Mouse (Mus musculus) embryo, embryonic 10 days (tissue): ENCODE measurements at regions not wholly inside any gene's neighbourhood (a gene's known extent, or its start where the extent isn't known, plus 50 kb on each side); places are given as distances from the start of the nearest gene placed in this dataset.
A peak's percentile ranks its signal among the peaks of the same experiment; 100 is the strongest.

Source experiments
- DNase-seq: peaks from one replicate; pipeline ENCODE4 v3.0.0-alpha.2; 2015; ENCODE audit warnings: low spot score

DNA sequence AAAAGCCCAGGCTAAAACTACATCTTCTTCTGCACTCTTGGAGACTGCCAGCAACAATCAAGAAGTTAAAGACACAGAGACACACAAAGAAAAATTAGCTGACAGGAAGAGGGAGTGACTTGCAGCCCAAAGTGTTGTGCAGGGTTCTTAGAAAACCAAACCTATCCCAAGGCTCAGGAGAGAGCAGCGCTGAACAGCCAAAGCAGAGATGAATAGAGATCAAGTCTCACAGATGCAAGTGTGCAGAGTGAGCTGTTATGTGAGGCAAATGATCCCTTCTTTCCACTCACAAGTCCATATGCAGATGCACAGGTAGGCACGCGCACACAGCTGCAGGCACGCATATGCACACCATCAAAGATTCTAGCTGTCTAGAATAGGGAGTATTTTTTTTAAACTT is 318.0 kb upstream of the Npvf start:
- no peak for DNase-seq

DNA sequence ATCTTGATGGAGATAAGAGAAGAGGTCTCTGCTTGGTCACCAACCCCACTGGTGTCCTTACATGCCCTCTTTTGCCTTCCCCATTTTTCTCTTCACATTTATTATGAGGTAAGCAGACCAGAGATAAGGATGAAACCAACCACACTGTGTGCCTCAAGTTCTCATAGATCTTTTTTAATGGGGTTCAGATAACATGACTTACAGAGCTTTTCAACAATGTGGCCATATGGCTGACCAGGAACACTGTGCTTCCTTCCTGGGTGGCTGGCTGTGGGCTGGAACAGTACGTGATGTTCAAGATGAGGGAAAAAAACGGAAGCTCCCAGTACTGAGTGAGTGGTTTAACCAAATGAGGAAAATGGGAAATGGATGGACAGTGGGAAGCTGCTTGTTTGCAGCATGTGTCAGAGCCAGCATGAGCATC is 319.0 kb upstream of the Npvf start:
- DNase-seq = no peak

DNA sequence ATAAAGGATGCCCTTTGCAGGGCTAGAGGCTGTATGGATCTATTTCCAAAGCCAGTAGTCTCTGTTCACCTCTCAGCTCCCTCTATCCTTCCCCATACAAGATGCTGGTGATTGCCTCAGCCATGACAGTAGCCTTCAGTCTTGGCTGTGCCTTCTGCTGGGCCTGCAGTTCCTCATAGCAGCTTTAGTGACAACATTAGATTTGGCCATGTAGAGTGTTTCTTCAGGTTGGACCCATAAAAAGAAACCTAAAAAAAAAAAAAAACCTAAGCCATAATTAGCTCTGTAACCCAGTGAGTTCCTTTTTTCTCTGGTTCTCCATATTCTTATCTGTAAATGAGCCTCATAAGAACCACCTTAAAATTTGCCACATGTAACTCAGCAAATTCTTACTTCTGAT is 319.6 kb upstream of the Npvf start:
- no peak for DNase-seq

DNA sequence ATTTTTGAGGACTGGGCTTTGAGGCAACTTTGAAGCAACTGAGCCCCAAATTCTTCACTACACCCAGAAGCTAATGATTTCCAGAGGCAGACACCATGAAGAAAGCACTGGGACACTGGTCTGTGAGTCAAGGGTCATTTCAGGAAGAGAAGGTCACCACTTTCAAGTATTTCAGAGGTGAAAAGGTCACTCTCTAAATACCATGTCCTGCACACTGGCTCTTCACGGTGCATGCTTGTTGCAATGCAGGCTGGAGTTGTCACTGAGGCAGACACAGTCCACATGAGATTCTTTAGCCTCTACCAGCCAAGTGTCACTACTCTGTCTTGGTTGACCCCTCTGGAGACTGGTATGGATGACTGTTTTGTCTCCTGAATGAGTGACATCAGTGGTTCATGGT is 320.7 kb upstream of the Npvf start:
- peak; percentile 73 for DNase-seq

DNA sequence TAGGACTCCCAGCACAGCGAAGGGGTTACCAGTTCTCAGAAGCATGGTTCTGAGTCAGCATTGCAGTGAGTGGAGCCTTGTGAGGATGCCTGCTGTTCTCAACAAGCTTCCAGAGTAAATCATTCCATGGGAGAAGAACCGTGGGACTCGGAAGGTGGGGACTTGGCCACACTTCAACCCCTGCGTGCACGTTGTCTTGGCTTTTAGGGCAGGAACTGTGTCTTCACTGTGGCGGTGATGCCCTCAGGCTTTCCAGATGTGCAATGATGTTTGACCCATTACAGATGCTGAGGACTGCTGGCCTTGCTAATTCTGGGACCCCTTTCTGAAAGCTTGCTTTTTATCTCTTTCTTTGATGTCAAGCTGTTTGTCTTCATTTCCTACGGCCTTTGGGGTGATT is 322.7 kb upstream of the Npvf start:
- DNase-seq = peak; percentile 66

DNA sequence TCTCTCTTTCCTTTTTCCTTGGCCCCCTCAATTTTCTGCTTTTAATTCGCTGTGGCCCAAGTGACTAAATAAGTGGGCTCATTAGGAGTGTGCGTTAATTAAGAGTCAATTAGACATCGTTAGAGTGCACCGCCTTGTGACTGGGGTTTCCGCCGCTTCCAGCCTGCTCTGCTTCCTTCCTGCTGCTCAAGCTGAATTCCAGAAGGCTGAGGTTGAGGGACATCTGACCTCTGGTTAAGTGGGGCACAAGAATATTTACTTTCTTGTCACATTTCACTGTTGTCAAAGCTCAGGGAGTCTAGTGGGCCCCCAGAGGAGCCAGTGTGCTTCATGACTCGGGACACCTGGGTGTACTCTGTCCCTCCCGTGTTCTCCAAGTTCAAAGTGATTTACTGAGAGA is 323.1 kb upstream of the Npvf start:
- DNase-seq = peak; percentile 76

DNA sequence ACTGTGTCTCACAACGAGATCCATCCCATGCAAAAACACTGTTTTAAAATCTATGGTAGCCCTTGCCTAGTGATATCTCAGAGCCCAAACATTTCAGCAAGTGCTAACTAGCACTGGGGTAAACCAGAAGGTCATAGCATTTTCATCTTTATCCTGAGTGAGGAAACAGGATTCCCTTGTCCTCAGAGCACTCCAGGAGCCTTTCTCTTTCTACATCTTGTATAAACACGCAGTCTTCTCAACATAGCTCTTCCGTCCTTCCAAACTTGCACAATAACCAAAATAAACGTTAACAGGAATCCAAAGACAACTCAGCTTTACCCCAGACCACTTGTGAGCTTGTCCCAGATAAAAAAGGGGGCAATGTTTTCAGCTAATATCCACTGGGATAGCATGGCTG is 323.8 kb upstream of the Npvf start:
- DNase-seq = no peak

DNA sequence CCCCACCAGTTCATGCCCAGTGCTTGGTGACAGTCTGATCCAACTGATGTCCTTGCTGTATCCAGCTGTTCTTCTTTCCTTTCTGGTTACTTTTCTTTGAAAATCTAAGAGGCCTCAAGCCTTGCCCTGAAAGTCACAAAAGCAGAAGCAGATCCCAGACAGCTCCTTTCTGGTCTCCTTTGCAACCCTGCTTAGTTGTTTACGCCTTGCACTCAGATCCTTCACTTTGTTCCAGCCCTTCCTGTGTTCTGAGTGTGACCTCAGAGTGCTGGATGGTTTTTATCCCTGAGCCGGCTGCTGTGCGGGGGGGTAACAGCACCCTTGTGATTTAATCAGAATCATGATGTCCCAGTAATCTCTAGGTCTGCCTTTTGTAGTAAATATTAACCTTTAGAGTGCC is 324.3 kb upstream of the Npvf start:
- DNase-seq = no peak

DNA sequence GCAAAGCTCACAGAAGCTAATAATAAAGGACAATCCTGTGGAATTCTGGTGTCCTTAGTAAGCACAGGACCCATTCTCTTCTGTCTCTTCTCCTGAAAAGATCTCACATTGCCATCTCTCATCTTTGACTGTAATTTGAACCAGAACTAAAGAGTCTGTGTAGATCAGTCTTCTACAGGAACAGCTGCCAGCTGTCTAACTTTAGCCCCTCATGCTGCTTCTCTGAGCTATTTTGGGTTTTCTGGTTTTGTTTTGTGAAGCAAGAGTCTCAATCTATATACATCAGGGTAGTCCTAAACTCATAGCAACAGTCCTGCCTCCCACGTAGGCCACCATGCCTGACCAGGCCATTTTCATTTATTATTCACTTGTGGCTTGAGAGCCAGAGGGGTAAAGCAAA is 325.5 kb upstream of the Npvf start:
- no peak for DNase-seq

DNA sequence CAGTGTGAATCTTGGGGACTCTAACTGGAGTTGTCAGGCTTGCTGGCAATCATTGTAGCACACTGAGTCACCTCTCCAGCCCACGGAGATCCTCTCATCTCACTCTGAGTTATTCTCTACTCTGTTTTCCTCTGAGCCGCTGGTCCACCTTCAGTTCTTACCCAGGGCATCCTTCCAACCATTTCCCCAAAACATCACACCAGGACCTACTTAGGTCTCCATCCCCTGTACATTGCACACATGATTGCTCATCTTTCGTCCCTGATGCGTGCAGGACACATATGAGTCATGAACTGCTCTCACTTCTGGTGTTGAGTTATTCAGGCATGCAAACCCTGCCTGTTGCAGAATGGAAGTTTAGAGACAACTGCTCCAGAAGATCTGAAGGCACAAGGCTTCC is 326.1 kb upstream of the Npvf start:
- DNase-seq = no peak

DNA sequence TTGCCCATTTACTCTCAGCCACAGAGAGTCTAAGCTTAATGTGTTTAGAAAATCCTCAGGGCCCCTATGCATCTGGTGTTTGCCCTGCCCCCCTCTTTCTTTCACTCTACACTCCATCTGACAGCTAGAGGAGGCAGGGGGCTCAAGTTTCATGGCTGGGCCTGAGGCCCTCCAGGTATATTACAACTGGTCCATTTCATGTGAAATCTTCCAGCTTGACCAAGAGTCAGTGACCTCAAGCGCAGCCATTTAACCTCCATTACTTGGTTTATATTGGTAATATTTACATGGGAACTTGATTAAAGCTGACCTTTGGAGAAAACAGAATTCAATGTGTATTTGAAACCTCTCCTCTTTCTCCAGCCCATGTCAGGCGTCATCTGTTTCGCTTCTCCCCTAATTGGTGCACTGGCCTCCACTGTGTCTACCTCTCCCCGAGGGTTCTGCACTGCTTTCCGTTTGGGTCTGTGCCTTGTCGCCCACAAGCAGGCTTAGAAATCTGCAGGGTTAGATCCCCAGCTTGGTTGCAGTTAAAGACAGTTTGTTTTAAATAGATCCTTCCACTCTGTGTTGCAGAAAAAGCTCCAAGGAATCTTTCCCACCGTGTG is 327.6 kb upstream of the Npvf start:
- peak; percentile 81 for DNase-seq

DNA sequence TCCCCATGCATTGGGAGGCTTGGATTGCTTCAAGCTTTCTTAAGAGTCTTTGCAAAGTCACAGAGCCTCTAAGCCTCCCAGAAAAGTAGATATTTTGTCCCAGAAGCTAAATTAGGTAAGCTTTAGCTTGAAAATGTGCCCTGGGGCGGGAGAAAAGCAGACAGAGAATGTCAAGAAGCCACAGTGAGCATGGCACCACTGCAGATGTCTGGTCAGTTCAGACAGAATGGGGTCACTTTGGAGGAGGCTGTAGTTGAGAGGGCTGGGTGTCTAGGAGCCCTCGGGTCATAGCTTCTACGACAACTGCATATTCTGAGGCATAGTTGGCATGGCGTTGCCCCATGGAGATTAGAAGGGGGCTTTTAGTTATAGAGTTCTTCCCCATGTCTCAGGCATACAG is 328.6 kb upstream of the Npvf start:
- DNase-seq = no peak

DNA sequence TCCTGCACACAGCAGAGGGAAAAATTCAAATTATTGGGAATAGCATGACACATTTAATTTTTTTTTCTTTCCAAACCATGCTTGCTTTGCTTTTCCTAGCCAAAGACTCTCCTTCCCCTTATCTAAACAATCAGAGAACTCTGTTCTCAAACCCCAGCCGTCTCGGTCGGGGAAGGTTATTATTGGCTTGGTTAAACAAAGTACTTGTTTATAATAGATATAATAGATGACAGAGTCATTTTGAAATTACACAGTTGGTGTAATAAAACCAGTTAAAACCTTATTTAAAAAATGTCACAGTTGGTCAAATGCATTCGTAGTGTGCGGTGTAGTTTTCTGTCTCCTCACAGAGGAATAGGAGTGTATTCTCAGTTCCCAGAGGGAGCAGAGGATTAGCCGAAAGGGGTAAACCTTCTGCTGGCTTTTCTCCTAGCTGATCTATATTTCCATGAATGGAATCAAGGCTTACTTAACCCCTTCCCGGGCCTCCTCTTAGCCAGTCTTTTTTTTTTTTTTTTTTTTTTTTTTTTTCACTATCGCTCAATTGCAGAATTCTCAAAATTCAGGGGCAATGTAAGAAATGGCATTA is 329.4 kb upstream of the Npvf start:
- DNase-seq = no peak

DNA sequence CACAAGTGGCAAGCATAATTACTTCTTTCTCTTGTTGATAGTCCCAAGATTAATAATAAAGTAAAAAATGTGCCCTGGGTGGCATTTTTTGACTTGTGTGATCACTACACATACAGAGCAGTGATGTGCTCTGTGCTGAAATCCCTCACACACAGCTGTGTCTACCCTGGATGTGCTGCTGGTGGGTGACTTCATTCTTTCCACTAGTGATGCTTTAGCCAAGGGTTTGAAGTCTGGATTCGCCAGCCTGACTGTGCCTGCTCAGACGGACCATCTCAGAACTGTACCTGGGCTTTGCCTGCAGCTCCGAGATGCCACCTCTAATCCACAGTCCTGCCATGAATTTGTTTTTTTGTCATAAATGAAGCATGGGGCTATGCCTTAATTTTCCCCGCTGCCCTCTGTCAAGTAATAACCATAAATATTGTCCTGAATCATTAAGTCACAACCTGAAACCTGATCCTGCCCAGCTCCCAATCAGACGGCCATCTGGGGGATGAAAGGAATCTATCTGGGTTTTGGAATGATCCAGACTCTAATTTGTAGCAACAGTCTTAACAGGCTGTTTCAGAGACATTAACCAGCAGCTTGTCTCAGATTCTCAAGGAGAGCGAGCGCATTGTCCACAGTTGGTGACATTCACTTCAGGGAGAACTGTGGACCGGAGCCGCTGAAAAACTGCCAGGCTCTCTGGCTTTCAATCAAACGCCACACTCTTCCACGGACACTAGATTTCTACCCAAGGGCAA is 330.1 kb upstream of the Npvf start:
- DNase-seq = peak; percentile 61

DNA sequence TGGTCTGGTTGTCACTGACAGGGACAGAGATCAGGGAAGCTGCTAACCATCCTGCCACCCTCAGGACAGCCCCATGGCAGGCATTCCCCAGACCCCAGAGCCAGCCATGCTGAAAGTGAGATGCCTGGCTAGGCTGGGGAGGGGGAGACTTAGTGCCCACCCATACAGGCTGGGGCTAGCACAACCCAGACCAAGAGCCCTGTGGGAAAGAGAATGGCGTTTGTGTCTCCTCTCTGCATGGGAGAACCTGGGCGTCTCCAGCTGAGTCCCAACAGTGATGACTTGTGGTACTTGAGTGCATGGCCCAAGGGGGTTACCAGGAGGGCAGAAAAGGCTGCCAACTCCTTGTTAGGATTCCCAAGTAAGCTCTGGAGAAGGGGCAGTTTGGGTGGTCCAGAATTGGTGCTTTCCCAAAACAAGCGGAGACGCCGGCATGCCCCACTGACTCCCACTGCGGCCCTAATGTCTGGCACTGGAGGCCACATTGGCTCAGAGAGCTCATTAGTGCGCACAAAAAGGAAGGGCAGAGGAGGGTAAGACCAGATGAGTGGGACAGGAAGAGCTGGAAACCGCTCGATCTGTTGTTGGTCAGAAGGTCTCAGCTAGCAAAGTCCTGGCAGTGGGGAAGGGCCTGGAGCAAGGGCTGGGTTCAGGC is 332.2 kb upstream of the Npvf start:
- DNase-seq = no peak

DNA sequence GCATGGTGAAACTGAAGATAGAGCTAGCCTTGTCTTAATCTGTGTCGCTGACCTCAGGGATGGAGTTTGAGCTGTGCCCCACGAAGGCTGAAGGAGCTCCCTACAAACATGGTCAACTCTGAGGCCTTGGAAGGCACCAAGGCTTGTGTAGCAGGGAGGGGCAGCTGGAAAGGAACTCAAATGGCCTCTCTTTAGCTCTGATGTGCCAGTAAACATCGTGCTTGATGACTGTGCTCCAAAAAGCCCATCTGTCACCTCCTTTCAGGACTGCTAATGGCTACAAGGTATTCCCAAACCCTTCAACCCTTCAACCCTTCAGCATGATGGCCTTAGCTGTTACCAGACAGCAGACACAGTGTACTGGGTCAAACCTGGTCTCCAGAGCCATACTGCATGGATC is 334.3 kb upstream of the Npvf start:
- DNase-seq = no peak

DNA sequence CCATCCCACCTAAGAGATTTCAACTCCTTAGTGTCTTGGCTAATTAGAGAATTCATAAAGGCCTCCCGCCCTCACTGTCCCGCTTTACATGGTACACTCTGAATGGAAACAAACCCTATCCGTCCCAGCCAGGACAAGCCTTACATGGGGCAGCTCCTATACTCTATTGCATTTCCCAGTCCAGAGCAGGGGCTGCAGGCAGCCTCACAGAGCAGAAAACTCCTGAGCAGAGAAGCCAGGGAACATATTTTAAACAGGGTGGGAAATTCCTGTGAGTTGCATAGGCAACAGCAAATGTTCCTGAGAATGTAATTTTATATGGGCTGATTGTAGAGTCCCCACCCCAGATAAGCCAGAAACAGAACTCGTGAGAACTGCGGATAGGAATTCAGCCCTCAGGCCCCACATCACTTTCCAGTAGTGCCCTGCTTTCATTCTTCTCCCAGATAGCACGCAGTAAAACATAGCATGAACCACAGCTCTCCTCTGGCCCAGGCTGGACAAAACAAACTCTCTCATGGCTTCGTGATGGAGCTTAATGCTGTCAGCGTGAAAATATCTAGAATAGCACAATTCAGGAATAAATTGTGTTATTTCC is 337.4 kb upstream of the Npvf start:
- DNase-seq = no peak

DNA sequence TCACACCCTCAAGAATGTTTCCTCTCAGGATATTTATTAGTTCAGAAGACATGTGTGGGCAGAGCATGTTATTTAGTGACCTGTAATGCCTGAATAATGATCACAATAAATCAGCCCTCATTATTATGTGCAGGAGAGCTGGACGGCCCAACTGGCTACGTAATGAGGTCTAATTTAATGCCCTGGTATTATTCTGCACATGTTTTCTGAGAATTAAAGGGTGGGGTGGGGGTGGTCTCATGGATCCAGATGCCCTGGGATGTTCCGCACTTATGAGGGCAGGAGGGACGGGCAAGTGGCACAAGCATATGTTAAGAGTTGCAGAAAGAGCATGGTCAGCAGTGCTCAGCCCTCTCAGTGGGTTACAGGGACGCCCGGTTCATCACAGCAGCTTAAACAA is 339.7 kb upstream of the Npvf start:
- DNase-seq = no peak

DNA sequence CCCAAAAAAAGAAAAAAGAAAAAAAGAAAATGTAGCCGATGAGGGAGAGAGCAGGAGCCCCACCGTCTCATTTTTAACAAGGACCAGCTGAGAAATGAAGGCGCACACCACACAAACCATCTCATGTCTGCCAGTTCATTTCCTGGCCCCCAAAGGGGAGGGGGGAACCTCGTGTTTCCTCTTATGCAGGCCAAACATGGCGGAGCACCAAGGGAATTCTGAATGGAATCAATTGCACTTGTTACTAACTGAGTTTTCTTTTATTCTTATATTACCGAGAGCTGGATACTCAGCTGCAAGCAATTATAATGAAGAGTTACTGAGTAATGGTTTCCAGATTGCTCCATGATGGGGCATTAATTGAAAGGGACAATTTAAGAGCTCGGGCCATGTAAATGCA is 348.5 kb upstream of the Npvf start:
- DNase-seq = peak; percentile 70

DNA sequence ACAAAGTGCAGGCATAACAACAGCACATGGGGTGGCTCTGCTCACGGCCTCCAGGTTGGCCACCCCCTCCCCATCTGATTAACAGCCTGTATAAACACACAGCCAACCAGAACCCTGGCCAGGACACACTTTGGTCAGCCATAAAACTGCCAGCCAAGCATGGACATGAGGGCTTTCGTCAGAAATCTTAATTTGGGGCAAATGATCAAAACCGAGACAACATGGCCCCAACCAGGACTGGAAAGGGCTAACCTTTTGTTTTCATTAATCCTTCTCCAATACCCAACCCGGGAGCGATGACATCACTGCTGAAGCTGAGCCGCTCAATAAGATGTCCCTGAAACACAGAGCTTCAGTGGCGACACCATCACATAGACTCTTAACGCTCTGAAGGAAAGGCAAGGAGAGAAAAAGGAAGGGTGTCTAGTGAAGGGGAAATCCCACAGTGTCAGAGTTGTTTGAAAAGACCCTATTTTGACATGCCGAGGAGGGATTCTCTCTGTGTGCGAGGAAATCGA is 351.9 kb upstream of the Npvf start:
- DNase-seq = peak; percentile 60

DNA sequence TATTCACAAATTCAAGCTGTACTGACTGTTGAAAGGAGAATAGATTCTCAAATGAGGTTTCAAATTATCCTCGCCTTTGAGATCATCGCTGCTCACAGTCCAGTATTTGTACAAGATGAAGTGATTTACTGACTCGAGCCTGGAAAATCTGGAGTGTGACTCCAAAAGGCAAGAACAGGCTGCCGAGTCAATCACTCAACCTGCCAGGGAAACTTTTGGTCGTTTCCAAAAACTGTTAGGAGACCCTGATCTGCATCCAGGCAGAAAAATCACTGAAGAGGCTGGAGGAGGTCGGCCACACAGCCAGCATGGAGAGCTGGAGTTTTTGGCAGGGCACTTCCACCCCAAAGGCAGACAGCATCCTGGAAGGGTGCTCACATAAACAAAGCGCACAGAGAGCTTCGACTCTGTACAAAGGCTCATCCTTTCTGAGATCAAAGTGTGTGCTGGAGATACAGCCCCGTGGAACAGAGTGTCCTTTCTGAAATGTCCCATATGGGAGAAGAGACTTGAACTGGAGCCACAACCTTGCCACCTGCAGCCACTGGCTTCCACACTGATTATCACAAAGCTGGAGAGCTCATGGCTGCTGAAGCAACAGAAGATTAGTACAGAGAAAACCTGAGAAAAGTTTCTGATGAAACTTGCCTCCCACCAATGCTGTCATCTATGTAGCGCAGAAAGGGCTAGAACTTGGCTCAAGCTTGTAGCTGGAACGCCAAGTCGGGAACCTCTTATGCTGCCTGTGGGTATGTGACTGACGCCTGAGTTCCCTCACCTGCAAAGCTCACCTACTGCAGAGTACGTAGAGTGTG is 355.5 kb upstream of the Npvf start:
- DNase-seq = no peak

DNA sequence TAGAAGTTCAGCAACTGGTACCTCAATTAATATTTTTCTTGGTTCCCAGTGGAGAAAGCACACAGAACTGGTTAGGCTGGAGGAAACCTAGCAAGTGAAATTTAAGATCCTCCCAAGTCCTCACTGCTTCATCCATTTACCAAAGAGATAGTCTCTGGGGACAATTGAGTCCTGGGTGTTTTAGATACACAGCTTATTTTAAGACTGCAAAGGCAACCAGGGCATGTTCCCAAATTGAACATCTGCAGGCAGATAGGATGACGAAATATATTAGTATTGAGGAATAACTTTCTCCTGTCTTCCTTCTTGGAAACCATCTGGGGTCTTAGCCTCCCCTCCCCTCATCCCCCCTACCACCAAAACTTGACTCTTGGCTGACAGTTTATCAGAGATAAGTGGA is 356.3 kb upstream of the Npvf start:
- no peak for DNase-seq
